Mouse (Mus musculus) midbrain, postnatal 0 days (tissue): Measurements from ENCODE around the gene Sult1b1. TPM values are rescaled to one million over a fixed set of nuclear protein-coding genes. Genes with fewer than 3 reads are reported as not detected.

ENCODE experiments used
- ATAC-seq: fragments of 200-750 bp; cut with Nextera tagmentation; 2 replicates; pipeline ENCODE4 v1.8.0; 2017; ENCODE audit warnings: moderate number of reproducible peaks, mild to moderate bottlenecking, moderate TSS enrichment, moderate library complexity; ENCODE audit not compliant: low FRiP score
- DNase-seq: peaks from one replicate; pipeline ENCODE4 v3.0.0-alpha.2; 2015; ENCODE audit warnings: low spot score
- H3K27ac ChIP-seq: fragments of 300-500 bp; sonication (generic); 2 replicates; pipeline ENCODE4 v1.5.1; 2014; ENCODE audit warnings: low read depth, mild to moderate bottlenecking, low read length, mixed read lengths
- H3K27me3 ChIP-seq: fragments of 300-500 bp; sonication (generic); 2 replicates; pipeline ENCODE4 v1.6.1; 2014; ENCODE audit warnings: low read length, control low read depth, mixed read lengths; ENCODE audit not compliant: insufficient read depth
- H3K36me3 ChIP-seq: fragments of 300-500 bp; sonication (generic); 2 replicates; pipeline ENCODE4 v1.6.1; 2014; ENCODE audit warnings: low read length, control low read depth, mixed read lengths; ENCODE audit not compliant: insufficient read depth
- H3K4me1 ChIP-seq: fragments of 300-500 bp; sonication (generic); 2 replicates; pipeline ENCODE4 v1.6.1; 2014; ENCODE audit warnings: mild to moderate bottlenecking, control low read depth, antibody characterized with exemption, low read length, mixed read lengths; ENCODE audit not compliant: insufficient read depth
- H3K4me2 ChIP-seq: fragments of 300-500 bp; sonication (generic); 2 replicates; pipeline ENCODE4 v1.6.1; 2014; ENCODE audit warnings: low read depth, mild to moderate bottlenecking, low read length, mixed read lengths; ENCODE audit not compliant: poor library complexity, severe bottlenecking
- H3K4me3 ChIP-seq: fragments of 300-500 bp; sonication (generic); 2 replicates; pipeline ENCODE4 v1.5.1; 2014; ENCODE audit warnings: low read depth, mild to moderate bottlenecking, low read length, moderate library complexity
- H3K9ac ChIP-seq: fragments of 300-500 bp; sonication (generic); replicated peaks from 2 replicates; pipeline ENCODE4 v1.6.1; 2014; ENCODE audit warnings: mild to moderate bottlenecking, low read length, moderate library complexity, mixed read lengths; ENCODE audit not compliant: poor library complexity, severe bottlenecking
- H3K9me3 ChIP-seq: fragments of 300-500 bp; sonication (generic); 2 replicates; pipeline ENCODE4 v1.6.1; 2016; ENCODE audit warnings: low read length, control low read depth
- CTCF ChIP-seq: IDR thresholded peaks from 2 replicates; pipeline ENCODE4 v1.5.1; 2016; ENCODE audit warnings: antibody characterized with exemption, mild to moderate bottlenecking
- WGBS: fragments of 180-500 bp; shearing (Covaris S2); extraction: QIAGEN DNeasy Blood & Tissue Kit; methylation state at CpG from one replicate; pipeline ENCODE4 v1.1.7; 2014; 5-methylcytosine and 5-hydroxymethylcytosine counted together
- polyA plus RNA-seq: library from polyadenylated mRNA; unstranded; fragments of >200 nt; fragmentation: Nextera tagmentation; extraction: Ambion mirVana; gene quantifications from 2 replicates; pipeline ENCODE4 v1.2.1, GENCODE M21; 2015
- total RNA-seq: library from RNA; depleted of rRNA; stranded (reverse); fragments of >200 nt; gene quantifications from 2 replicates; pipeline ENCODE4 v1.2.3, GENCODE M21; 2014; rRNA removed

Sult1b1 gene
- total RNA-seq (not detected in 2 replicates), polyA plus RNA-seq (not detected in 2 replicates)

DNA sequence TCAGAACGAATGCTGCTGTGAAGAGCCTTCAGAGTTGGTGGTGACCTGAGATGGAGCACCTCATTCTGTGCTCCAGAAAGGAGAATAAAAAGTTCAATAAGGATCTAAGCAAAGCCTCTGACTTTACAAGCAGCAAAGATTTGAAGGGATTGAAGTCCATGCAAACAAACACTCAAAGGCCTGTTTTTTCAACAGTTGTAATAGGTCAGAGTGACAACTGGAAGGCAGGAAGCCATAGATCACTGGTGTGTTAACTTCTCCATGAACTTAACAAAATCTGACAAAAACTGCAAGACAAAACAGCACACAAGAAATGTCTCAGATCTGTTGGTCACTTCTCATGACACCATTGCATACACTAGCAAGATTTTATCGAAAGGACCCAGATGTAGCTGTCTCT, at the start of gene Sult1b1:
Gene Sult1b1 (minus strand): TSS at position 85 of the 400 bp plus-strand sequence.
- no peak for TF ChIP-seq CTCF
- ATAC-seq (no peak), DNase-seq (no peak)

DNA sequence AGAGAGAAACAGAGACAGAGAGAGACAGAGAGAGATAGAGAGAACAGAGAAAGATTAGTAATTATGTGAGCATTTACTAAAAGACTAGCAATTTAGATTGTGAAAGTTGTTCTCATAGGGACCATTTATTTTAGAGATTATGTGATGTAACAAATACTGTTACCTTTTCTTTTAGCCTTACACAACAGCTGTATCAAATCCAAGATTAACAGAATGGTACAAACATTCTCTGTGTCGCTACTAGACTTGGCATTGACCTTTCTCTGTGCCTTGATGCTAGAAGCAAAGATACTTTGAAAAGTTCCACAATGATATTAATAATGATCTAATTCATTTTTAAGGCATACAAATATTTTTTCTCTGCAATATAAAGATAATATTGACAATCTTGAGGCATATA, 42.4 kb upstream of the Sult1b1 start:
- H3K9ac ChIP-seq: no peak overlapping the region
- H3K4me3 ChIP-seq: no peak overlapping the region
- H3K4me2 ChIP-seq: no peak overlapping the region
- H3K27ac ChIP-seq: no peak overlapping the region
- H3K9me3 ChIP-seq: no peaks in the 10 kb centered on the region
- no peak for ATAC-seq
- TF ChIP-seq CTCF: no peak
- WGBS: 92% methylated on average over 1 of the region's 1 CpGs
- no peaks in the 10 kb centered on the region for H3K36me3 ChIP-seq
- no peaks in the 10 kb centered on the region for H3K27me3 ChIP-seq
- DNase-seq: no peak
- no peaks in the 10 kb centered on the region for H3K4me1 ChIP-seq

More for the DNA sequence above, at the start of gene Sult1b1:
- Histone ChIP-seq H3K36me3 (no peaks in the 10 kb centered on the region), H3K4me1 (no peaks in the 10 kb centered on the region), H3K4me2 (no peak within 1 kb of the TSS), H3K27me3 (no peaks in the 10 kb centered on the region), H3K27ac (no peak within 1 kb of the TSS), H3K9me3 (no peaks in the 10 kb centered on the region), H3K9ac (no peak within 1 kb of the TSS), H3K4me3 (no peak within 1 kb of the TSS)
- 92% methylated on average over 2 of the region's 2 CpGs for WGBS

DNA sequence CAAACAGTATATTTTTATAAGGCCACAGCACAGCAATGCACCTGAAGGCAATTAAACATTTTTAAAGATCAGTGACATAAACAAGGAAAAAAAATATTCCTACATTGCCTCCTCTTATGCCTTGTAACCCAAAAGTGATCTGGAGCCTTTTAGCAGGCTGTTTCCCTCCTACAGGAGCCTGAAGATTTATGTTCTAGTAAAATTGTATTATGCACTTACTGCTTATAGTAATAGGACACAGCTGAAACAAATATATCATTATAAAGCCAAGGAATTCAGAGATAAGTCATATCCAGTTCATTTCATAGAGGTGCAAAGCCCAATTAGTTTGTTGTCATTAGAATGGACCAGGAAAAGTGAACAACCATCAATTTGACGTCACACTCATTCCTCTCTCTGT, 36.2 kb upstream of the Sult1b1 start:
- Histone ChIP-seq H3K9me3 (no peaks in the 10 kb centered on the region), H3K36me3 (no peaks in the 10 kb centered on the region), H3K9ac (no peak overlapping the region), H3K27me3 (no peaks in the 10 kb centered on the region), H3K4me3 (no peak overlapping the region), H3K4me2 (no peak overlapping the region), H3K27ac (no peak overlapping the region), H3K4me1 (no peaks in the 10 kb centered on the region)
- WGBS: 77% methylated on average over 1 of the region's 1 CpGs
- DNase-seq (no peak), ATAC-seq (no peak)
- TF ChIP-seq CTCF: no peak

DNA sequence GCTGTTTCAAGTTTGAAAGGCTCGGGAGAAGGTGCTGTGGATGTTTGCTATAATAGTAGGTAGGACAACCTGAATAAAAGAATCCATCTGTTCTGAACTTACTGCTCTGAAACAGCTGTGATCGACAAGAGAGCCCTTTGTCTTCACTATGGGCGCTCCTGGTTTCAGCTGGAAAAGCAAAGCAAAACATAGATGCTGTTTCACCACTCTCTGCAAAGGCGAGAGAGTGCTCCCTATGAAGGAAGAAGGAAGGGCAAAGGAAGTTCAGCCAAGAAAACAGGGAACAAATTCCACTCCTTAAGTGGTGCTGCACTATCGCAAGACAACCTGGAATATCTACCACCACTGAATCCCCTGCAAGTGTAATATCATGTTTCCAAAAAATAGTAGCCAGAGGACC, 35.5 kb upstream of the Sult1b1 start:
- H3K4me1 ChIP-seq: no peaks in the 10 kb centered on the region
- no peak overlapping the region for H3K4me3 ChIP-seq
- no peaks in the 10 kb centered on the region for H3K27me3 ChIP-seq
- ATAC-seq: no peak
- H3K4me2 ChIP-seq: no peak overlapping the region
- H3K36me3 ChIP-seq: no peaks in the 10 kb centered on the region
- no peaks in the 10 kb centered on the region for H3K9me3 ChIP-seq
- TF ChIP-seq CTCF: no peak
- H3K27ac ChIP-seq: no peak overlapping the region
- H3K9ac ChIP-seq: no peak overlapping the region
- DNase-seq: no peak
- 77% methylated on average over 5 of the region's 5 CpGs for WGBS

DNA sequence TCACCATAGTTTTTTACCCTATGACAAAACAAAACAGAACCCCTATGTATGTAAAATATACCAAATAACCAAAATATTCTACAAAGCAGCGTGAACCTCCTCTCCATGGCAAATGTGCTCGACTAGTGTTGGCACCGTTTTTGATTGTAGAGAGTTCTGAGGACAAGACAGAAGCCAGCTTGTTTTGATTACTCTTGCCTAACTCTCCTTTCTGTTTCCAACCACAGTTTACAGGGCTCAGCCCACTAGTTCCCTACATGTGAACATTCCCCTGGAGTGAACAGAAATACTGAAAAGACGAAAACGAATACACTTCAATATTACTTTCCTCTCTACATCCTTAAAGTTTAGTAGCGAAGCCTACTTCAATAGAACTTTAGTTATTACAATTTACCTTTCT, 34.8 kb upstream of the Sult1b1 start:
- no peak for ATAC-seq
- H3K9ac ChIP-seq: no peak overlapping the region
- DNase-seq: no peak
- TF ChIP-seq CTCF: no peak
- no peak overlapping the region for H3K27ac ChIP-seq
- H3K4me3 ChIP-seq: no peak overlapping the region
- no peaks in the 10 kb centered on the region for H3K4me1 ChIP-seq
- 85% methylated on average over 6 of the region's 6 CpGs for WGBS
- no peaks in the 10 kb centered on the region for H3K27me3 ChIP-seq
- H3K4me2 ChIP-seq: no peak overlapping the region
- no peaks in the 10 kb centered on the region for H3K36me3 ChIP-seq
- H3K9me3 ChIP-seq: no peaks in the 10 kb centered on the region

DNA sequence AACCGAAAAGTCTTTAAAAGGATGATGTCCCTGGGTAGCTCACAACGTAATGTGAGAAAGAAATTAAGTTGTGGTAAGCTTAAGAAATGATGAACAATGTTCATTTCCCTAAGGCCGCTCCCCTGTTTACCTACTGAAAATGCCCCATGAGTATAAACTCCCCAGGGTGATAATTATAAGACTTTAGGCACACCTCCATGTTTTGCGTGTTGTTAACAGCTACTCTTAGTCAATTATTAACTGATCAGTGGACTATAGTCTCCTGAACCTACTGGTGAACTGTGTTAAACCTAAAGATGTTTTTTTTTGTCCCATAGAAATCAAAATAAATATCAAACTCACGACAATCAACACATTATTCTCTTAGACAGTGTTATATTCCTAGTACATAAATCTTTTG, 30.9 kb upstream of the Sult1b1 start, which contains the start of gene Sult1d1:
Gene Sult1d1 (minus strand): TSS at position 183 of the 400 bp plus-strand sequence.
- H3K4me2 ChIP-seq: no peak within 1 kb of the TSS
- no peaks in the 10 kb centered on the region for H3K9me3 ChIP-seq
- ATAC-seq (no peak), DNase-seq (no peak)
- H3K9ac ChIP-seq: no peak within 1 kb of the TSS
- no peak within 1 kb of the TSS for H3K27ac ChIP-seq
- no peaks in the 10 kb centered on the region for H3K4me1 ChIP-seq
- no peaks in the 10 kb centered on the region for H3K27me3 ChIP-seq
- 81% methylated on average over 5 of the region's 5 CpGs for WGBS
- H3K4me3 ChIP-seq: no peak within 1 kb of the TSS
- no peak for TF ChIP-seq CTCF
- no peaks in the 10 kb centered on the region for H3K36me3 ChIP-seq
